Mouse (Mus musculus) midbrain, embryonic 10.5 days (tissue): ENCODE results near the gene Slc28a3. TPM values are rescaled to one million over a fixed set of nuclear protein-coding genes. Genes with fewer than 3 reads are reported as not detected.

Experiments used
- DNase-seq: peaks from one replicate; pipeline ENCODE4 v3.0.0-alpha.2; 2017; ENCODE audit warnings: low spot score
- H3K27ac ChIP-seq: fragments of 300-500 bp; sonication (generic); replicated peaks from 2 replicates; pipeline ENCODE4 v1.5.1; 2016; ENCODE audit warnings: mild to moderate bottlenecking
- H3K27me3 ChIP-seq: fragments of 300-500 bp; sonication (generic); 2 replicates; pipeline ENCODE4 v1.6.1; 2016; ENCODE audit warnings: low read depth, mild to moderate bottlenecking; ENCODE audit not compliant: poor library complexity, severe bottlenecking
- H3K36me3 ChIP-seq: fragments of 300-500 bp; sonication (generic); 2 replicates; pipeline ENCODE4 v1.6.1; 2016; ENCODE audit warnings: mild to moderate bottlenecking, moderate library complexity
- H3K4me1 ChIP-seq: fragments of 300-500 bp; sonication (generic); 2 replicates; pipeline ENCODE4 v1.6.1; 2016
- H3K4me3 ChIP-seq: fragments of 300-500 bp; sonication (generic); 2 replicates; pipeline ENCODE4 v1.5.1; 2016; ENCODE audit warnings: mild to moderate bottlenecking, moderate library complexity
- H3K9me3 ChIP-seq: fragments of 300-500 bp; sonication (generic); replicated peaks from 2 replicates; pipeline ENCODE4 v1.6.1; 2016; ENCODE audit warnings: mild to moderate bottlenecking
- WGBS: fragments of 180-500 bp; shearing (Covaris S2); methylation state at CpG from one replicate; pipeline ENCODE4 v1.1.7; 2016; 5-methylcytosine and 5-hydroxymethylcytosine counted together
- polyA plus RNA-seq: library from polyadenylated mRNA; unstranded; fragments of >200 nt; fragmentation: Nextera tagmentation; extraction: Ambion mirVana; gene quantifications from 2 replicates; pipeline ENCODE4 v1.2.1, GENCODE M21; 2016

Slc28a3 gene
- polyA plus RNA-seq, 1 experiment from 2014 or later: not detected

DNA sequence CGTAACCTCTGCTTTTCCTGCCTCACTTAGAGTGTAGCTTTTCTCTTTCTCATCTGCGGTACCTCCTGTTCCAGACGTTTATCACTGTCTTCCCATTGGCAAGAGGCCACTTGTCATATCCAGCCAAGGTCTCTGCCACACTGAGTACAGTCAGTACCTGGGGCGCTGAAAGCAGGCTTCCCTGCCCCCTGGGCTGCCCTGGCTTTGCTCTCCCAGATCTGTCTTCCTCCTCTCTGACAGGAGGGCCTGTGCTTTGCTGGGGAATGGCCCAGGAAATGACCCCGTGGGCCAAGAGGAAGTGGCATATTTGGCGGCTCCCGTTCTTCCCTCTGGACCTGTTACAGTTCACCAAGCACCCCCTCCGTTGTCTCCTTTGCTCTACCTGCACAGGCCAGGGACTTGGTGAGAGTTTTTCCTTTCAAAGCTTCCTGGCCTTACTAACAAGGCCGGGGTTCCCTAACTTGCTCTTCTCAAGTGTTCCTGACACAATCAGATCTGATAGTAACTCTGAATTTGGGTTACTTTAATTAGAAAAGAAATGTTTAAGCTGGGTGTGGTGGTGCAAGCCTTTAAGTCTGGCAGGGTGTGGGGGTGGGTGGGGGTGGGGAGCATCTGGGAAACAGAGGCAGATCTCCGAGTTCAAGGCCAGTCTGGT, 9.3 kb downstream of the Slc28a3 start:
- no peak overlapping the region for H3K27ac ChIP-seq
- H3K9me3 ChIP-seq: no peaks in the 10 kb centered on the region
- WGBS: 72% methylated on average over 10 of the region's 10 CpGs

DNA sequence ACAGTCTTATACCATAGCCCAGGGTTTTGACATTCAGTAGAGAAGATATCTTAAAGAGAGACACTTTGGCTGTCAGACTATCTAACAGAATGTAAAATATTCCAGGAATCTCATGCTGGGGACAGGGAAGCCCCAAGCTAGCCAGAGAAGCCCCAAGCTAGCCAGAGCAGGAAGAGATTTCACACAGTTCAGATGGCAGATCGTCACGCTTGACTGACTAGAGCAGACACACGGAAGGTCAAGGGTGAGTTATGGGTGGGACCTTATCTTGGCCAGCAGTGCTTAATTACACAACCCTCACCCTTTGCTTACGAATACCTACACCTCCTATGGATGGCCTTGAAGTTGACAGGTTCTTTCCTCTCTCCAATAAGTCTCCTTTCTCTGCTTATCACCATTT, 12.1 kb downstream of the Slc28a3 start:
- no peak overlapping the region for H3K27ac ChIP-seq
- 0 out of 2 replicates have a peak, but pooled peaks cover 5% of the 10 kb centered on the region for H3K4me1 ChIP-seq
- 62% methylated on average over 4 of the region's 4 CpGs for WGBS
- H3K36me3 ChIP-seq: no peaks in the 10 kb centered on the region
- H3K9me3 ChIP-seq: no peaks in the 10 kb centered on the region
- no peak overlapping the region for H3K4me3 ChIP-seq
- H3K27me3 ChIP-seq: no peaks in the 10 kb centered on the region
- DNase-seq: no peak

More for the DNA sequence above, 9.3 kb downstream of the Slc28a3 start:
- Histone ChIP-seq H3K4me1 (0 out of 2 replicates have a peak, but pooled peaks cover 5% of the 10 kb centered on the region), H3K36me3 (no peaks in the 10 kb centered on the region), H3K4me3 (no peak overlapping the region), H3K27me3 (no peaks in the 10 kb centered on the region)
- DNase-seq: no peak

DNA sequence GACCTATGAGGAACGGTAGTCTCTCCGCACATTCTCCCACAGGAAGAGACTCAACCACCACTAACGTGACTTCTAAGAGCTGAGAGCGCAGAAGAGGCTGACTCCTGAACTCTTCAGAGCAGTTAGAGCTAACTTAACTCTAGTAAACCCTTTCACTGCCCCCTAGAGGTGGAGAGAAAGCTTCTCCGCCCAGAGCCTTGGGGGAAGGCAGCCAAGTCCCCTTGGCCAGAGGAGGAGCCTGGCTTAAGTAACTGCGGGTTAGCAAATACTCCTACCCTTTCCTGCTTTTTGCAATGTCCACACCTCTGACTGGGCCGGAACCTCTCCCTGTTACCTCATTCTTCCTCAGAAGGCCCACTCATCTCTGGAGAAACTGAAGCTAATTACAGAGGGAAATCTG, 17.5 kb downstream of the Slc28a3 start:
- Histone ChIP-seq H3K27me3 (peaks cover 2% of the 10 kb centered on the region; the same call in 1 of the 2 replicates), H3K4me1 (peaks cover 16% of the 10 kb centered on the region), H3K27ac (no peak overlapping the region), H3K9me3 (no peaks in the 10 kb centered on the region), H3K36me3 (no peaks in the 10 kb centered on the region), H3K4me3 (no peak overlapping the region)
- WGBS: 39% methylated on average over 7 of the region's 7 CpGs
- DNase-seq: peak; percentile 34

DNA sequence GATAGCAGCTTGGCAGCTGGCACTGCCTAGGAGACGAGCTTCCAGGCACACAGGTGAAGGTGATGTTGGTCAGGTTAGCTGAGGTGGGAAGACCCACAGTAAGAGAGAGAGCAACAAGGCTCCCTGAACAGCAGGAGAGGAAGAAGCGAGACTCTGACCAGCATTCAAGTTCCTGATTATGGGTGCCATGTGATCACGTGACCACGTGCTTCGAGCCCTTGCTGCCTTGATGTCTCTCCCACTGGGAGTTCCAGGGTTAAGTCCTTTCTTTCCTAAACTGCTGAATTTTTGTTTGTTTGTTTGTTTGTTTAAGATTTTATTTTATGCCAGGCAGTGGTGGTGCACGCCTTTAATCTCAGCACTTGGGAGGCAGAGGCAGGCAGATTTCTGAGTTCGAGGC, 18.8 kb downstream of the Slc28a3 start:
- Histone ChIP-seq H3K4me3 (no peak overlapping the region), H3K9me3 (no peaks in the 10 kb centered on the region), H3K4me1 (peaks cover 16% of the 10 kb centered on the region), H3K36me3 (no peaks in the 10 kb centered on the region), H3K27ac (no peak overlapping the region), H3K27me3 (peaks cover 5% of the 10 kb centered on the region; the same call in 1 of the 2 replicates)
- whole genome bisulfite sequencing: 85% methylated on average over 7 of the region's 7 CpGs
- no peak for DNase-seq

DNA sequence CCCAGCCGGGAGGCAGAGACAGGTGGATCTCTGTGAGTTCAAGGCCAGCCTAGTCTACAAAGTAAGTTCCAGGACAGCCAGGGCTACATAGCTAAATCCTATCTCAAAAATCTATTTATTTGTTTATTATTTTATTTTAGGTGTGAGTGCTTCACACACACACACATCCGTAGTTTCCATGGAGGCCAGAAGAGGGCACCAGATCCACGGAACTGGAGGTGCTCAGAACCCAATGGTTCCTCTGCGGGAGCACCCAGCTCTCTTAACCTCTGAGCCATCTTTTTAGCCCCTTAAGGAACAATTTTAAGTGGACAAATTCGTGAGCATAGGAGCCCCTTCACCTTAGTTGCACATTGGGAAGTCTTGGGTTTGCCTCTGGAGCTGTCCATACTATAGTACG, 20.0 kb downstream of the Slc28a3 start:
- no peaks in the 10 kb centered on the region for H3K36me3 ChIP-seq
- no peak overlapping the region for H3K4me3 ChIP-seq
- 47% methylated on average over 6 of the region's 6 CpGs for WGBS
- no peaks in the 10 kb centered on the region for H3K9me3 ChIP-seq
- DNase-seq: peak; percentile 47
- H3K27ac ChIP-seq: no peak overlapping the region
- peaks cover 5% of the 10 kb centered on the region; the same call in 1 of the 2 replicates for H3K27me3 ChIP-seq
- H3K4me1 ChIP-seq: peaks cover 16% of the 10 kb centered on the region

DNA sequence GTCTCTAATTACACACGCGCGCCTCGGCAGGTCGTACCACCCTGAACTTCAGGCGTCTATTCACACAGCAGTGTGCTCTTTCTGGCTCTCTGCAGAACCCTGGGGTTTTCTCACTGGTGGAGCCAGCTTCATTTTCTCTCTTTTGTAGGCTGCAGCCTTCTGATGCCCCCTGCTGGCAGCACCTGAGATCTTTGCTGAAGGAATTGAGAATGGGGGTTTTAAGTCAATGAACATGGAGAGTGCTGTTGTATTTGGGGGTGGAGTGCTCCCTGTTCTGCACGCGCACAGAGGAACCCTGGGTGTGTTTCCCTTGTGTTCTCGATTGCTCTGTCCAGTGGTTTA, 21.2 kb downstream of the Slc28a3 start:
- Histone ChIP-seq H3K27me3 (peaks cover 5% of the 10 kb centered on the region; the same call in 1 of the 2 replicates), H3K4me1 (peaks cover 16% of the 10 kb centered on the region), H3K27ac (peak overlapping the region; percentile 46; the same call in 1 of the 2 replicates), H3K36me3 (no peaks in the 10 kb centered on the region), H3K4me3 (peak overlapping the region; percentile 16; the same call in 1 of the 2 replicates), H3K9me3 (no peaks in the 10 kb centered on the region)
- WGBS: 5% methylated on average over 9 of the region's 9 CpGs
- peak; percentile 77 for DNase-seq

DNA sequence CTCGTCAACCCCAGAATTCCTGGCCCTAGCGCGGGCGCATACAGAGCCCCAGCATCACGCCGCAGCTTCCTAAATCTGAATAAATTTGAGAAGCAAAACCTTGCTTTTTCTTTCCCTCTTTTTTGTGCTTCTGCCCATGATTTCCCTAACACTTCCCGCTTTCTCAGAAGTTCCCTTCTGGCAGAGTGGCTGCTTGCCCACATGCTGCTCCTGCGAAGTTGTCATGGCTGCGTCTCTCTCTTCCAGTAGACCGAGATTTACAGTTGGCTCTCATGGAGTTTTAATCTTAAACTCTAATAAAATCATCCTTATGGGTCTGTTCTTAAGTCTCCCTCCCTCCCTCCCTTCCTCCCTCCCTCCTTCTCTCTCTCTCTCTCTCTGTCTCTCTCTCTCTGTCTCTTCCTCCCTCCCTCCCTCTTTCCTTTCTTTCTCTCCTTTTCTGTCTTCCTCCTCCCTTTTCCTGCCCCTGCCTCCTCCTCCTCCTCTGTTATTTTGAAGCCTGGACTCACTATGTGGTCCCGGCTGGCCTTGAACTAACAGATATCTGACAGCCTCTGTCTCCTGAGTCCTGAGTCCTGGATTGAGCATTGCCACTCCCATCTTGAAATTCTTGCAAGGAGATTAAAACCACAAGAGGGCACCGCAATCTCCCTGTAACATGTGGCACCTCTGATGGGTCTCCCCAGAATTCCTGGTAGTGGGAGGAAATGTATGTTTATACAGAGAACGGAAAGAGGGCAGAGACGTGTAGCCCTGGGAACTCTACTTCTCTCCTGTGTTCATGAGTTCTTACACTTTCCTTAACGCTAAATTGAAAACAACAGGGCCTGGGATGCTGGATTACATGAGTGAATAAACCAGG, 21.8 kb downstream of the Slc28a3 start:
- Histone ChIP-seq H3K27ac (peak overlapping the region; percentile 46; the same call in 1 of the 2 replicates), H3K27me3 (peaks cover 5% of the 10 kb centered on the region; the same call in 1 of the 2 replicates), H3K9me3 (no peaks in the 10 kb centered on the region), H3K36me3 (no peaks in the 10 kb centered on the region), H3K4me3 (peak overlapping the region; percentile 16; the same call in 1 of the 2 replicates), H3K4me1 (peaks cover 16% of the 10 kb centered on the region)
- DNase-seq: peak; percentile 12
- 59% methylated on average over 15 of the region's 15 CpGs for WGBS

DNA sequence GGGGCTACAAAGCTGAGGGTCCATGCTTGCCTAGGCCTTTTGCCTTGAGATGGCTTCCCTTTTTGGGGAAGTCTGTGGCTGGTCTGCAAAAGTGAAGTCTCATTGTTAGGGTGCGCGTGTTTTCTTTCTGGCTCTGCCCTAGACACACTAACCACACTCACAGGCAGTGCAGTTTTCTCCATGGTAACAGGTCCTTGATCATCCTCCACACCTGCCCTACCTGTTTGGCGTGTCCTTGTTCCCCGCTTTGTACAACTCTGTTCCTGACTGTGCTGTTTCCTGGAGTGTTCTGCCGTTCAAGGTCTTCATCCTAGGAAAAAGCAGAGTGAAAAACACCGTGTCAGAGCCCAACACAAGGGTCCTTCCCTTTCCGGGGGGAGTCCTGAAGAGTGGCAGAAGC, 22.7 kb downstream of the Slc28a3 start:
- no peaks in the 10 kb centered on the region for H3K36me3 ChIP-seq
- DNase-seq: no peak
- no peak overlapping the region for H3K27ac ChIP-seq
- H3K9me3 ChIP-seq: no peaks in the 10 kb centered on the region
- H3K27me3 ChIP-seq: peaks cover 5% of the 10 kb centered on the region; the same call in 1 of the 2 replicates
- H3K4me3 ChIP-seq: no peak overlapping the region
- H3K4me1 ChIP-seq: peaks cover 14% of the 10 kb centered on the region
- WGBS: 86% methylated on average over 7 of the region's 7 CpGs

DNA sequence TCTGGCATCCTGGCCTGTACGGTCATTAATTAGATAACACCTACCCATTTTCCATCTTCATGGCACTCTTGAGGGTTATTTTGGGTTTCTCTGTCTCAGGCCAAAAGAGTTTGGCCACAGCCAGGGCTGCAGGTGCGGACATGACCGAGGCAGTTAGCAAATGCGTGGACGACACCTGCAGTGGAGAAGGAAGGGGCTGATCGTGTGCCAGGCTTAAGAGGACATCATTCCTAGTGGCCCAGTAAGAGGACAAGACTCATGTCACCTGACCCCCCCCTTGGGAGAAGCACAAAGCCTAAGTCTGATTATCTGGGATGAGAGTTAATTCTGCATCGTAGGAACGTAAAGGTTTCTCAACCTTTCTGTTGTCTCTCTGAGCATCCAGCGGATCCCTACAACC, 44.5 kb downstream of the Slc28a3 start:
- Histone ChIP-seq H3K27ac (no peak overlapping the region), H3K36me3 (no peaks in the 10 kb centered on the region), H3K9me3 (no peaks in the 10 kb centered on the region), H3K4me1 (no peaks in the 10 kb centered on the region; the same call in 1 of the 2 replicates), H3K4me3 (no peak overlapping the region), H3K27me3 (peaks cover 5% of the 10 kb centered on the region; the same call in 1 of the 2 replicates)
- no peak for DNase-seq
- WGBS: 88% methylated on average over 9 of the region's 9 CpGs

DNA sequence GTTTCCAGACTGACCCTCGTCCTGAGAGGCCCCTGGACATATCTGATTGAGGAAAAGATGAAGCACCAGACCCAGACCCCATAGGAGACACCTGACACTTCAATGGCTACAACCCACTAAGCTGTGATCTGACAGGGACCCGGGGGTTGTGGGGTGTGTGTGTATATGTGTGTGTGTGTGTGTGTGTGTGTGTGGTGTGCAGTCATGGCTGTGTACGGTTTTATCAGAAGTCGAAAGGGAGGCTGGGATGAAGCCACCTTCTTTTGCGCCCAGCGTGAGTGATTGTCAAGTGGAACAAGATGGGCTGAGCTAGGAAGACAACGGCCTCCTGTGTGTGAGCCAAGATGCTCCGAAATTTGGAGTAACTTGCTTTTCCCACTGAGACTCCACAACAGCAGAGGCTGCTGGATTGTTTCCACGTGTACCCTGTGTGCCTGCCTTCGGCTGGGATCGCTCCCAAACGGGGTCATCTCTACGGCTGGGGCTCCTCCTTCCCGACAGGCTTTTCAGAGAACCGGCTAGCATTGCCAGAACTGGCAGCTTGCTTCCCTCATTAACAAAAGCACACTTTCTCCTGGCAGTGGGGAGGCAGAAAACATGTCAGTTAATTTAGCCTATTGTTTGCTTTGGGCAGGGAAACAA, 50.1 kb downstream of the Slc28a3 start:
- no peak overlapping the region for H3K27ac ChIP-seq
- H3K27me3 ChIP-seq: no peaks in the 10 kb centered on the region
- no peak for DNase-seq
- 89% methylated on average over 15 of the region's 15 CpGs for WGBS
- H3K9me3 ChIP-seq: no peaks in the 10 kb centered on the region
- no peaks in the 10 kb centered on the region for H3K36me3 ChIP-seq
- no peak overlapping the region for H3K4me3 ChIP-seq
- H3K4me1 ChIP-seq: no peaks in the 10 kb centered on the region

DNA sequence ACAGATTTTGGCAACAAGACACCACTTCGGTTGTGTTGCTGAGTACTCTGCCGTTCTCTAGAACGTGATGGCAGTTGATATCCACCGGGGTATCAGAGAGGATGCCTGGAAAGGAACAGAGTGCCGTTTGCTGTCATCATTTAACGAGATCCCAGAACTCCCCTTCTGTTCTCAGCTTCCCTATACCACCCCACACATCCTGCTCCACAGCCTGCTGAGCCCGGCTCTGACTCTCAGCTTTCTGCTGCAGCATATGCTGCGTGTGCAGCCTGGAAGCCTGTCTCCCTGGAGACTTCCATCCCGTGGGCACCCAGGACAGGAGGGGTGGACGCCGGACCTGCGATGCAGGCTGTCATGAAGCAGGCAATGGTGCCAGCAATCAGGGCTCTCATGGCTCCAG, 52.5 kb downstream of the Slc28a3 start:
- no peaks in the 10 kb centered on the region for H3K36me3 ChIP-seq
- no peaks in the 10 kb centered on the region for H3K27me3 ChIP-seq
- WGBS: 85% methylated on average over 12 of the region's 12 CpGs
- H3K4me3 ChIP-seq: no peak overlapping the region
- no peaks in the 10 kb centered on the region for H3K9me3 ChIP-seq
- DNase-seq: no peak
- H3K27ac ChIP-seq: no peak overlapping the region
- no peaks in the 10 kb centered on the region for H3K4me1 ChIP-seq

DNA sequence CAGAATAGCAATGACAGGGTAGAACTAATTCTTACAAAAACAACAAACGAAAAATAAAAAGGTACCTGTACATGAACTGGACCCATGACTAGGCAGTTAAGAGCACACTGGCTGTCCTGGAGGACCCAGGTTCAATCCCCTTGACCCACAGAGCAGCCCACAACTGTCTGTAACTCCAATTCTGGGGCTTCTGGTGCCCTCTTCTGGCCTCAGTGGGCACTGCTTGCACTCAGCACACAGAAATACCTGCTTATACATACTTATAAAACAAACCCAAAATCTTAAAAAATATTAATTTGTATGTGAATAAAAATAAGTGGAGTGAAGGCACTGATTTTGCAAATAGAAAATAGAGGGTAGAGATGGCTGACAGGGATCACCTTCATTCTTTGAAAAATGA, 54.7 kb downstream of the Slc28a3 start:
- Histone ChIP-seq H3K9me3 (no peaks in the 10 kb centered on the region), H3K4me3 (no peak overlapping the region), H3K4me1 (peaks cover 5% of the 10 kb centered on the region; the same call in 1 of the 2 replicates), H3K36me3 (no peaks in the 10 kb centered on the region), H3K27me3 (no peaks in the 10 kb centered on the region), H3K27ac (no peak overlapping the region)
- no peak for DNase-seq
- WGBS: 72% methylated on average over 1 of the region's 1 CpGs
